Mouse (Mus musculus) brain, embryonic 14.5 days (tissue): ENCODE results near the gene Cnot3.

Experiments used
- CTCF ChIP-seq: fragments of 200-500 bp; IDR thresholded peaks from 2 replicates; pipeline ENCODE4 v1.5.1; 2012; ENCODE audit warnings: inconsistent platforms, mild to moderate bottlenecking, moderate library complexity, borderline replicate concordance; ENCODE audit not compliant: insufficient read depth, insufficient read length; ENCODE audit errors: extremely low read depth
- POLR2A ChIP-seq: fragments of 200-500 bp; IDR thresholded peaks from 2 replicates; pipeline ENCODE4 v1.6.1; 2012; ENCODE audit warnings: mild to moderate bottlenecking, inconsistent platforms, borderline replicate concordance; ENCODE audit not compliant: poor library complexity, insufficient read depth, insufficient read length, severe bottlenecking; ENCODE audit errors: extremely low read depth

DNA sequence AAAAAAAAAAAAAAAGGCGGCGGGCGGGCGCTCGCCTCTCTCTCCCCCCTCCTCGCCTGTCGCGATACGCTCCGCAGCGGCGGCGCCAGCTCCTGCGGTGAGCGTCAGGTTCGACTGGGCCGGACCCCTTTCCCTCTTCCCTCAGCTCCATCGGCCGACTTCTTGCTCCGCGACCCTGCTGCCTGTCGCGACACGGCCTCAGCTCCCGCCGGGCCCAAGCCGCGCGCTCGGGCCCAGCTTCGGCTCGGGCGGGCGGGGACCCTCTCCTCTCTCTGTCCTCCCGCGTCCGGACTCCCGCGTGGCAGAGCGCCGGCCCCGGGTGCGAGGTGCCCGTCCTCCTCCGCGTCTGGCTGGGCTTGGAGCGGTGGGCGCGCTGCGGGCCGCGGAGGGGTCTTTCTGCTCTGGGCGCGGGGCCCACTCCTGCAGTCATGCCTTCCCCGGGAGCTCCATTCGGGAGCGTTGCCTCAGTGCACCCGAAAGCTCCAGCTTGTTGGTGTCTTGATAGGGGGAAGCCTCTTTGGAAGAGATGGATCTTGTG lies 489 bp downstream of the Cnot3 start:
- TF ChIP-seq POLR2A (no peak), CTCF (no peak)
